Mouse (Mus musculus) gastrocnemius, postnatal 4 days (tissue): ENCODE results near the gene Igsf3. TPM values are rescaled to one million over a fixed set of nuclear protein-coding genes. Genes with fewer than 3 reads are reported as not detected.

Experiments used
- DNase-seq, 2 experiments: peaks; one replicate each; pipeline ENCODE4 v3.0.0; 2021 to 2022; ENCODE audit warnings: low spot score in 2 of 2, mixed read lengths in 2 of 2
- long read RNA-seq, 2 experiments: library from polyadenylated mRNA; stranded (forward); transcript quantifications; one replicate each; pipeline ENCODE4 v2.0.0; 2021
- total RNA-seq, 2 experiments: library from RNA; stranded (reverse); gene quantifications; 2 replicates each; pipeline ENCODE4 v1.2.3; 2021

The Igsf3 gene
- 10 to 100 TPM; 38.3 to 38.8 TPM for total RNA-seq
- long read RNA-seq, experiment 1, full-length matches to known transcripts: 1 of 6 reads
- long read RNA-seq, experiment 1, partial matches to known transcripts: 1 of 6 reads
- long read RNA-seq, experiment 1, other reads (novel, unspliced or antisense): 4 of 6 reads
- long read RNA-seq, experiment 2, partial matches to known transcripts: 1 of 9 reads
- long read RNA-seq, experiment 2, other reads (novel, unspliced or antisense): 8 of 9 reads

DNA sequence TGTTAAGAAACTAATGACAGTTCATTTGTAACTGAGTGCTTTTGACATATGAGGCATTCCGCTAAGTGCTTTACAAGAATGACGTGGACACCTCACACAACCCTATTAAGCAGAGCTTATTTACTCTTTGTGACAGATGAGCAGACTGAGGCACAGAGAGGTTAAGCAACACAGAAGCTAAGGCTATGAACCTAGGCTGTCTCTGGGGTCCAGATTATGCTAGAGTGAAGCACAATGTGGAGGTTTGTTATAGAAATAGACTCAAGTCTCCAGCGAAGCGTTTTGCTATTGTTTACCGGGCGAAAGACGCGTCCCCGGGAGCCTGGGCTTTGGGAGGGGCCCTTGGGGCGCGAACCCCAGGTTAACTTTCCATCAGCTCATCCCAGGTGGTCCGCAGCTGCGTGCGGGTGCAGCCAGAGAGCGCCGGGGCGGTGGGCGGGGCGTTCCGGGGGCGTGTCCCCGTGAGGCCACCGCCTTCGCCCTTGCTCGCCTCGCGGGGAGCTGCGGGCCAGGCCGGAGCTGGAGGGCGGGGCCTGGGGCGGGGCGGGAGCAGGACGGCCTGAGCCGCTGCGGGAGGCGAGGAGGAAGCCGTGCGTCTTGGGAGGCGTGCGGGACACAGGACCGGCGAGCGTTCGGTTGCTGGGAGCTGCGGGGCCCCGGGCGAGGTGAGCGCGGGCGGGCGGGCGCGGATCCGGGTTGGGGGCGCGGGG, at the start of gene Igsf3:
Igsf3 (plus strand) TSS at position 546 of the 710 bp plus-strand sequence.
- DNase-seq: peak; percentile 70 to 84

- no peak for DNase-seq
These were observed 49.6 kb upstream of the Igsf3 start for GRCm38 (mm10) chr3:101327248-101327647.

- no peak for DNase-seq
These were observed 48.3 kb upstream of the Igsf3 start for GRCm38 (mm10) chr3:101328617-101329016.

DNA sequence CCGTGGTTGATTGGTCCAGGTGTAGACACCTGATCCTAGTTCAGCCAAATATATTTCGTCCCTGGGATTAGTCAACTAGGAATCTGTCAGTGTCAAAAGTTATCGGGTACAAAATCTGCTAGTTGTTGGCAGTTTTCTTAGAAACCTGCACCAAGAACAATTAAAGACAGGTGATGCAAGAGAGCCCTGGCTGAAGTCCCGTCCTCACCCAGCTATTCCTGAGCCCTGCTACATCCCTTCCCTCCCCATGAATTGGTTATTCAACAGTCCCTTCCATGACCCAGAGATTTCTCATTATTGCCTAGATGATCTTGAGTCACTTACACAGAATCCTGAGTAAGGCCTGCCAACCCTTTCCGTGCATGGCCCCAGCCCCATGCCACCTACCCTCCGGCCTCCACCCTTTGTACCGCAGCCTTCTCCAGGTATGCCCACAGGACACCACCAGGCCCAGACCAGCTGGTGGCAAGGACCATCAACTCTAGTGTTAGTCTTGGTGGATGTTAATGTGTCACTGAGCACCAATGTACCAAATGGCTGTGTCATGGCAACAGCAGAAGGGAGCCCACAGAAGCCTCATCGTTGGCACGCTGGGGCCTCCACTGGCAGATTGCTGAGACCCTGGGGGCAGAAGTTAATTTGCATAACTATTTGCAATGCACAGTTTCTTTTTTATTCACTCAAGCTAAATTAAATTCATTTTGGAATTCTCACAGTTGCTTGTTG, 33.5 kb upstream of the Igsf3 start:
- no peak for DNase-seq

GRCm38 (mm10) chr3:101344246-101344645, 32.6 kb upstream of the Igsf3 start:
- no peak for DNase-seq

DNA sequence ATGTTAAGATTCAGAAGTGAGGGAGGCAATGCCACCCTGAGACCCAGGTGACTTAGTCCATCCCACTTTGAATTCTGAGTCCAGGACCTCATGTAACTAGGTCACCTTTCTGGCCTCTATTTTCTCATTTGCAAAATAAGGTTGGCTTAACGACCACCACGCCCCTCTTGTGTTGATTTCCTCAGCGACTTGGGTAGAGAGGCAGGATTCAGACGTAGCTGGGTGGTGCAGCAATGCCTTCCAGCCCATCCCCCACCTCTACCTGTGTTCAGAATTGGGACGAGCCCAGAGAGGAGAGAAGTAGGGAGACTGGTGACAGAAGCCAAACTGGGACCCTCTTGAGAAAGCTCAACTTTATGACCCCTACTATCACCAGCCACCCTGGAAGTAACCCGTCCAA, 31.6 kb upstream of the Igsf3 start:
- DNase-seq: no peak

- DNase-seq: no peak
These were observed 30.1 kb upstream of the Igsf3 start for GRCm38 (mm10) chr3:101346806-101347205.

GRCm38 (mm10) chr3:101348501-101349161, 28.3 kb upstream of the Igsf3 start:
- DNase-seq: no peak

- DNase-seq: no peak
These were observed 27.2 kb upstream of the Igsf3 start for GRCm38 (mm10) chr3:101349542-101350307.

- DNase-seq: no peak
These were observed 26.5 kb upstream of the Igsf3 start for GRCm38 (mm10) chr3:101350406-101350805.

GRCm38 (mm10) chr3:101354490-101354889, 22.4 kb upstream of the Igsf3 start:
- peak in 1 of 2 experiments; percentile 54 for DNase-seq

GRCm38 (mm10) chr3:101355702-101356101, 21.2 kb upstream of the Igsf3 start:
- DNase-seq: no peak

- no peak for DNase-seq
These were observed 20.0 kb upstream of the Igsf3 start for GRCm38 (mm10) chr3:101356583-101357553.

DNA sequence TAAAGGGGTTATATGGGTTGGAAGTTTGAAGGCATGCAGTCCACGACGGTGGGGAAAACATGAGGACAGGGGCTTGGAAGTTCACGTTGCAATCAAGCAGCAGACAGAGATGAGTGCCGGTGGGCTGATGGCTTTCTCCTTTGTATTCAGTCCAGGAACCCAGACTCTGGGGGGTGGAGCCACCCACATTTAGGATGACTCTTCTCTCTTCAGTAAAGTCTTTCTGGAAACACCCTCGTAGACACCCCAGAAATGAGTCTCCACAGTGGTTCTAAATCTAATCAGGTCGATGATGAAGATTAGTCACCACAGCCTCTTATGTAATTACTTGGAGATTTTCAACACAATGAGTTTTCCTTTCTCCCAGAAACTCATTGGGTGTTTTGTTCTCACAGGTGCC, 16.1 kb upstream of the Igsf3 start:
- no peak for DNase-seq

GRCm38 (mm10) chr3:101362391-101362790, 14.5 kb upstream of the Igsf3 start:
- DNase-seq: no peak

DNA sequence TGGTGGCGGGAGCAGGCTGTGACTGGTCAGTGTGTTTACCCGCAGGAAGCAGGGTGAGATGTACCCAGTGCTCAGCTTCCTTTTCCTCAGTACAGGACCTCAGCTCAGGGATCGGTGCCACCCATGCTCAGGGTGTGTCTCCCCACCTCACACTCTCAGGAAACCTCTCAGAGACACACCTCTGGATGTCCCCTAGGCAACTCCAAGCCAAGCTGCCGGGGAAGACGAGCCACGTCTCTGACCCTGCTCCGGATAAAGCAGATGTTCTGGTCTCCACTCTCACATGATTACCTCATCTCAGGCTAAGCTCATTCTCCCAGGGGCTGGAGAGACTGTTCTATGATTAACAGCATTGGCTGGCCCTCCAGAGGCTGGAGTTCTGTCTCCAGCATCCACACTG, 13.3 kb upstream of the Igsf3 start:
- DNase-seq: peak in 1 of 2 experiments; percentile 42

GRCm38 (mm10) chr3:101365081-101365612, 11.7 kb upstream of the Igsf3 start:
- DNase-seq: no peak

DNA sequence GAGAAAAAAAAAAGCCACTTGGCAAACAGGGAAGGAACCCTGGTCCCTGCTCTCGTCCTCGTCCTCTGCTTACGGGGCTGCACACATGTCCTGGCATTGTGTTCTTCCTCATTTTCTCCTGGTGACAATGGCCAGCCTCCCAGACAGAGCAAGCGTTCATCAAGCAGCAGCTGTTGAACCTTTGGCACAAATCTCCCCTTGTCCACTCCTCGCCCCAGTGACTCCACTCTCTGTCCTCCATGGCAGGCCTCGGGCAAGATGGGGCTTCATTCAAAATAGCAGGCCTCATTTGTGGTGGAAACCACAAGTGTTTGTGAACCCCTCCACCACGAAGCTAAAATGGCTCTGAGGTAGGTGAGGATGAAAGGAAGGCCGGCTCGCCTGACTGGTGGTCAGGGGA, 11.0 kb upstream of the Igsf3 start:
- peak in 1 of 2 experiments; percentile 31 for DNase-seq

DNA sequence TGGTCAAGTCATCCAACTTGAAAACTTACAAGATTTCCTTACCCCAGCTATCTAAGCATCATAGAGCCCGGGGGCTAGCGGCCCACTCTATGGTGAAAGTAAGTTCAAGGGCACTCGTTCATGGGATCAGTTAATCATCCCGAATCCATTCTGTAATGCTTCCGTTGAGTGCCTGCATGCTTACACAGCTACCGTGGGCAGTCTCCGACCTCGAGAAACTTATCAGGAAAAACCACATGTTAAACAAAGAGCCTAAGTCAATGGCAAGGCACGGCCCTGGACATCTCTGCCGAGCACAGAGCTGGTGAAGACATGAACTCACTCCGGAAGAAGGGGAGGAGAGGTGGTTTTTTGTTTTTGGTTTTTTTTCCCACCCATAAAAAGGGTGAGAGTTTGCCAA, 9.5 kb upstream of the Igsf3 start:
- DNase-seq: no peak
